Mouse (Mus musculus) erythroblast, embryonic 14.5 days (primary cell): ENCODE results near the gene Lrrk1. TPM values are rescaled to one million over a fixed set of nuclear protein-coding genes. Genes with fewer than 3 reads are reported as not detected.

Experiments used
- H3K27me3 ChIP-seq: 2 replicates; pipeline ENCODE4 v1.6.1; 2012; ENCODE audit warnings: inconsistent platforms; ENCODE audit not compliant: control insufficient read depth
- H3K36me3 ChIP-seq: 2 replicates; pipeline ENCODE4 v1.6.1; 2012; ENCODE audit warnings: mild to moderate bottlenecking, inconsistent platforms; ENCODE audit not compliant: control insufficient read depth
- H3K4me1 ChIP-seq: 2 replicates; pipeline ENCODE4 v1.6.1; 2012; ENCODE audit warnings: inconsistent platforms; ENCODE audit not compliant: control insufficient read depth
- H3K4me3 ChIP-seq: replicated peaks from 2 replicates; pipeline ENCODE3; 2012; ENCODE audit warnings: moderate library complexity, mild to moderate bottlenecking, inconsistent platforms
- H3K9me3 ChIP-seq: 2 replicates; pipeline ENCODE4 v1.6.1; 2012; ENCODE audit warnings: low read length, inconsistent platforms, mixed read lengths; ENCODE audit not compliant: control insufficient read depth
- GATA1 ChIP-seq: IDR thresholded peaks from 2 replicates; pipeline ENCODE4 v1.6.1; 2012; ENCODE audit warnings: low read length, inconsistent platforms, mixed read lengths
- TAL1 ChIP-seq: IDR thresholded peaks from 3 replicates; pipeline ENCODE4 v1.6.1; 2012; ENCODE audit warnings: low read length, inconsistent platforms, mixed read lengths
- polyA plus RNA-seq: library from polyadenylated mRNA; stranded (reverse); fragments of >175 nt; gene quantifications from 2 replicates; pipeline ENCODE4 v1.2.3, GENCODE M21; 2012

Gene Lrrk1
- polyA plus RNA-seq, 1 experiment: 0.02 TPM

GRCm38 (mm10) chr7:66248270-66248669, 139.9 kb downstream of the Lrrk1 start:
- no peaks in the 10 kb centered on the region for H3K9me3 ChIP-seq
- H3K36me3 ChIP-seq: no peaks in the 10 kb centered on the region
- peaks cover 3% of the 10 kb centered on the region; the same call in 1 of the 2 replicates for H3K27me3 ChIP-seq
- H3K4me1 ChIP-seq: peaks cover 57% of the 10 kb centered on the region
- H3K4me3 ChIP-seq: no peak overlapping the region
- TF ChIP-seq GATA1 (no peak), TAL1 (no peak)

- H3K4me1 ChIP-seq: peaks cover 48% of the 10 kb centered on the region
- no peaks in the 10 kb centered on the region for H3K9me3 ChIP-seq
- TF ChIP-seq TAL1 (no peak), GATA1 (no peak)
- no peak overlapping the region for H3K4me3 ChIP-seq
- H3K36me3 ChIP-seq: no peaks in the 10 kb centered on the region
- H3K27me3 ChIP-seq: peaks cover 3% of the 10 kb centered on the region; the same call in 1 of the 2 replicates
Observed at GRCm38 (mm10) chr7:66247274-66248021, 140.7 kb downstream of the Lrrk1 start.

GRCm38 (mm10) chr7:66246716-66247235, 141.4 kb downstream of the Lrrk1 start:
- TF ChIP-seq TAL1 (no peak), GATA1 (no peak)
- Histone ChIP-seq H3K36me3 (no peaks in the 10 kb centered on the region), H3K9me3 (no peaks in the 10 kb centered on the region), H3K27me3 (peaks cover 5% of the 10 kb centered on the region; the same call in 1 of the 2 replicates), H3K4me3 (no peak overlapping the region), H3K4me1 (peaks cover 46% of the 10 kb centered on the region)

- Histone ChIP-seq H3K4me3 (no peak overlapping the region), H3K36me3 (no peaks in the 10 kb centered on the region), H3K27me3 (peaks cover 5% of the 10 kb centered on the region; the same call in 1 of the 2 replicates), H3K4me1 (peaks cover 46% of the 10 kb centered on the region), H3K9me3 (no peaks in the 10 kb centered on the region)
- TF ChIP-seq TAL1 (no peak), GATA1 (no peak)
Observed at GRCm38 (mm10) chr7:66245646-66246045, 142.5 kb downstream of the Lrrk1 start.

GRCm38 (mm10) chr7:66243766-66244325, 144.3 kb downstream of the Lrrk1 start:
- H3K4me3 ChIP-seq: no peak overlapping the region
- TF ChIP-seq TAL1 (no peak), GATA1 (no peak)
- H3K27me3 ChIP-seq: peaks cover 5% of the 10 kb centered on the region; the same call in 1 of the 2 replicates
- H3K9me3 ChIP-seq: no peaks in the 10 kb centered on the region
- peaks cover 31% of the 10 kb centered on the region for H3K4me1 ChIP-seq
- H3K36me3 ChIP-seq: no peaks in the 10 kb centered on the region

- H3K4me1 ChIP-seq: peaks cover 14% of the 10 kb centered on the region
Observed at GRCm38 (mm10) chr7:66241855-66242412, 146.2 kb downstream of the Lrrk1 start.

GRCm38 (mm10) chr7:66238157-66238556, 150.0 kb downstream of the Lrrk1 start:
- peaks cover 2% of the 10 kb centered on the region; the same call in 1 of the 2 replicates for H3K27me3 ChIP-seq
- peaks cover 19% of the 10 kb centered on the region for H3K4me1 ChIP-seq
- no peak overlapping the region for H3K4me3 ChIP-seq
- no peaks in the 10 kb centered on the region for H3K9me3 ChIP-seq
- TF ChIP-seq GATA1: no peak
- no peak for TF ChIP-seq TAL1
- no peaks in the 10 kb centered on the region for H3K36me3 ChIP-seq

More at GRCm38 (mm10) chr7:66241855-66242412, 146.2 kb downstream of the Lrrk1 start:
- Histone ChIP-seq H3K4me3 (no peak overlapping the region), H3K9me3 (no peaks in the 10 kb centered on the region), H3K36me3 (no peaks in the 10 kb centered on the region), H3K27me3 (peaks cover 5% of the 10 kb centered on the region; the same call in 1 of the 2 replicates)
- no peak for TF ChIP-seq TAL1
- no peak for TF ChIP-seq GATA1

GRCm38 (mm10) chr7:66233947-66234516, 154.1 kb downstream of the Lrrk1 start:
- TF ChIP-seq TAL1: no peak
- TF ChIP-seq GATA1: no peak
- Histone ChIP-seq H3K9me3 (no peaks in the 10 kb centered on the region), H3K36me3 (no peaks in the 10 kb centered on the region), H3K4me1 (peaks cover 57% of the 10 kb centered on the region), H3K27me3 (no peaks in the 10 kb centered on the region), H3K4me3 (no peak overlapping the region)
